Mouse (Mus musculus) hindbrain, embryonic 16.5 days (tissue): ENCODE results near the gene Slc16a3. TPM values are rescaled to one million over a fixed set of nuclear protein-coding genes. Genes with fewer than 3 reads are reported as not detected.
A peak's percentile ranks its signal among the peaks of the same experiment; 100 is the strongest.

Source experiments
- ATAC-seq: fragments of 200-750 bp; cut with Nextera tagmentation; 2 replicates; pipeline ENCODE4 v1.8.0; 2017; ENCODE audit warnings: moderate TSS enrichment, moderate library complexity
- H3K27ac ChIP-seq: fragments of 300-500 bp; sonication (generic); 2 replicates; pipeline ENCODE4 v1.5.1; 2014; ENCODE audit warnings: low read depth, mild to moderate bottlenecking, control low read depth, low read length, moderate library complexity
- H3K27me3 ChIP-seq: fragments of 300-500 bp; sonication (generic); replicated peaks from 2 replicates; pipeline ENCODE4 v1.6.1; 2014; ENCODE audit warnings: low read length; ENCODE audit not compliant: control insufficient read depth, insufficient read depth
- H3K36me3 ChIP-seq: fragments of 300-500 bp; sonication (generic); 2 replicates; pipeline ENCODE4 v1.6.1; 2014; ENCODE audit warnings: mild to moderate bottlenecking, low read length, moderate library complexity, mixed read lengths; ENCODE audit not compliant: control insufficient read depth, insufficient read depth
- H3K4me1 ChIP-seq: fragments of 300-500 bp; sonication (generic); 2 replicates; pipeline ENCODE4 v1.6.1; 2014; ENCODE audit warnings: low read depth, low read length; ENCODE audit not compliant: control insufficient read depth, insufficient read depth
- H3K4me2 ChIP-seq: fragments of 300-500 bp; sonication (generic); 2 replicates; pipeline ENCODE4 v1.6.1; 2014; ENCODE audit warnings: mild to moderate bottlenecking, low read length, control low read depth, moderate library complexity
- H3K4me3 ChIP-seq: fragments of 300-500 bp; sonication (generic); 2 replicates; pipeline ENCODE4 v1.5.1; 2014; ENCODE audit warnings: mild to moderate bottlenecking, low read length, control low read depth, moderate library complexity
- H3K9ac ChIP-seq: fragments of 300-500 bp; sonication (generic); 2 replicates; pipeline ENCODE4 v1.6.1; 2014; ENCODE audit warnings: low read depth, mild to moderate bottlenecking, control low read depth, low read length, moderate library complexity
- H3K9me3 ChIP-seq: fragments of 300-500 bp; sonication (generic); 2 replicates; pipeline ENCODE4 v1.6.1; 2014; ENCODE audit warnings: mild to moderate bottlenecking, low read length, moderate library complexity; ENCODE audit not compliant: control insufficient read depth
- WGBS: fragments of 180-500 bp; shearing (Covaris S2); extraction: QIAGEN DNeasy Blood & Tissue Kit; methylation state at CpG from one replicate; pipeline ENCODE4 v1.1.7; 2014; 5-methylcytosine and 5-hydroxymethylcytosine counted together
- polyA plus RNA-seq: library from polyadenylated mRNA; unstranded; fragments of >200 nt; fragmentation: Nextera tagmentation; extraction: Ambion mirVana; gene quantifications from 2 replicates; pipeline ENCODE4 v1.2.1, GENCODE M21; 2015

Gene Slc16a3
- polyA plus RNA-seq, 1 experiment from 2014 or later = 11.5 TPM

GRCm38 (mm10) chr11:120940959-120941358 is 7.3 kb upstream of the Slc16a3 start:
- H3K27me3 ChIP-seq = 0 out of 2 replicates have a peak, but pooled peaks cover 2% of the 10 kb centered on the region
- no peak for ATAC-seq
- no peak overlapping the region for H3K9ac ChIP-seq
- no peak overlapping the region for H3K4me3 ChIP-seq
- H3K4me1 ChIP-seq = no peaks in the 10 kb centered on the region
- no peaks in the 10 kb centered on the region for H3K9me3 ChIP-seq
- WGBS = 94% methylated on average over 6 of the region's 6 CpGs
- H3K4me2 ChIP-seq = no peak overlapping the region
- no peak overlapping the region for H3K27ac ChIP-seq
- H3K36me3 ChIP-seq = no peaks in the 10 kb centered on the region

GRCm38 (mm10) chr11:120945266-120945665 is 3.0 kb upstream of the Slc16a3 start:
- no peaks in the 10 kb centered on the region for H3K36me3 ChIP-seq
- no peak overlapping the region for H3K9ac ChIP-seq
- H3K9me3 ChIP-seq = no peaks in the 10 kb centered on the region
- peaks cover 7% of the 10 kb centered on the region; the same call in 1 of the 2 replicates for H3K4me1 ChIP-seq
- peaks cover 28% of the 10 kb centered on the region for H3K27me3 ChIP-seq
- 91% methylated on average over 7 of the region's 7 CpGs for WGBS
- ATAC-seq = no peak
- no peak overlapping the region for H3K4me3 ChIP-seq
- no peak overlapping the region for H3K27ac ChIP-seq
- no peak overlapping the region for H3K4me2 ChIP-seq

- Histone ChIP-seq H3K4me2 (no peak overlapping the region), H3K9me3 (no peaks in the 10 kb centered on the region), H3K36me3 (no peaks in the 10 kb centered on the region), H3K4me1 (peaks cover 11% of the 10 kb centered on the region), H3K4me3 (no peak overlapping the region), H3K9ac (no peak overlapping the region), H3K27me3 (peaks cover 30% of the 10 kb centered on the region), H3K27ac (no peak overlapping the region)
- no peak for ATAC-seq
- WGBS = 81% methylated on average over 5 of the region's 5 CpGs
Observed at GRCm38 (mm10) chr11:120945926-120946325, 2.4 kb upstream of the Slc16a3 start.

- no peaks in the 10 kb centered on the region for H3K36me3 ChIP-seq
- ATAC-seq = no peak; the same call in 1 of the 2 replicates
- peaks cover 30% of the 10 kb centered on the region for H3K27me3 ChIP-seq
- H3K4me2 ChIP-seq = peak overlapping the region; percentile 68
- H3K4me1 ChIP-seq = peaks cover 18% of the 10 kb centered on the region
- no peak overlapping the region for H3K27ac ChIP-seq
- H3K9ac ChIP-seq = peak overlapping the region; percentile 56
- 1% methylated on average over 57 of the region's 75 CpGs for WGBS
- H3K4me3 ChIP-seq = peak overlapping the region; percentile 42
- no peaks in the 10 kb centered on the region for H3K9me3 ChIP-seq
Observed at GRCm38 (mm10) chr11:120948861-120949851, 876 bp downstream of the Slc16a3 start.

- Histone ChIP-seq H3K4me3 (no peak overlapping the region; the same call in 1 of the 2 replicates), H3K9ac (no peak overlapping the region), H3K27me3 (peaks cover 28% of the 10 kb centered on the region), H3K9me3 (no peaks in the 10 kb centered on the region), H3K4me1 (peaks cover 18% of the 10 kb centered on the region), H3K36me3 (no peaks in the 10 kb centered on the region), H3K4me2 (peak overlapping the region; percentile 68), H3K27ac (no peak overlapping the region)
- no peak for ATAC-seq
- 15% methylated on average over 10 of the region's 10 CpGs for WGBS
Observed at GRCm38 (mm10) chr11:120949863-120950262, 1.6 kb downstream of the Slc16a3 start.

- Histone ChIP-seq H3K4me2 (peak overlapping the region; percentile 68), H3K9ac (peak overlapping the region; percentile 57), H3K4me1 (peaks cover 18% of the 10 kb centered on the region), H3K27ac (peak overlapping the region; percentile 4; the same call in 1 of the 2 replicates), H3K36me3 (peaks cover 3% of the 10 kb centered on the region; the same call in 1 of the 2 replicates), H3K4me3 (peak overlapping the region; percentile 42), H3K27me3 (peaks cover 28% of the 10 kb centered on the region), H3K9me3 (no peaks in the 10 kb centered on the region)
- WGBS = under 1% methylated on average over 36 of the region's 39 CpGs
- ATAC-seq = peak; percentile 86
Observed at GRCm38 (mm10) chr11:120950281-120951202, 2.3 kb downstream of the Slc16a3 start.

GRCm38 (mm10) chr11:120951237-120951636 is 3.0 kb downstream of the Slc16a3 start:
- Histone ChIP-seq H3K9ac (peak overlapping the region; percentile 57), H3K27ac (peak overlapping the region; percentile 4; the same call in 1 of the 2 replicates)
- ATAC-seq = peak; percentile 53

GRCm38 (mm10) chr11:120951731-120952730 is 3.8 kb downstream of the Slc16a3 start:
- peak overlapping the region; percentile 42 for H3K4me3 ChIP-seq
- no peak overlapping the region for H3K27ac ChIP-seq
- 81% methylated on average over 9 of the region's 9 CpGs for WGBS
- H3K36me3 ChIP-seq = peaks cover 10% of the 10 kb centered on the region
- no peaks in the 10 kb centered on the region for H3K9me3 ChIP-seq
- peak overlapping the region; percentile 68 for H3K4me2 ChIP-seq
- H3K9ac ChIP-seq = no peak overlapping the region; the same call in 1 of the 2 replicates
- no peak for ATAC-seq
- peaks cover 18% of the 10 kb centered on the region for H3K4me1 ChIP-seq
- H3K27me3 ChIP-seq = peaks cover 28% of the 10 kb centered on the region

More at GRCm38 (mm10) chr11:120951237-120951636, 3.0 kb downstream of the Slc16a3 start:
- H3K4me3 ChIP-seq = peak overlapping the region; percentile 42
- peaks cover 18% of the 10 kb centered on the region for H3K4me1 ChIP-seq
- H3K9me3 ChIP-seq = no peaks in the 10 kb centered on the region
- 17% methylated on average over 8 of the region's 8 CpGs for WGBS
- H3K36me3 ChIP-seq = peaks cover 4% of the 10 kb centered on the region; the same call in 1 of the 2 replicates
- H3K27me3 ChIP-seq = peaks cover 28% of the 10 kb centered on the region
- peak overlapping the region; percentile 68 for H3K4me2 ChIP-seq
